Mouse (Mus musculus): ENCODE measurements around the gene Mbtd1. TPM values are rescaled to one million over a fixed set of nuclear protein-coding genes. Genes with fewer than 3 reads are reported as not detected.

The Mbtd1 gene
- polyA plus RNA-seq (2014; fragmentation: Illumina TruSeq; extraction: RNeasy Lipid Tissue Mini Kit (QIAGEN cat#74804); ENCODE audit: low read depth, low replicate concordance), result 226 TPM

GRCm38 (mm10) chr11:93885572-93886410 is at the start of gene Mbtd1, which contains the start of gene Utp18:
Gene Mbtd1 (plus strand): TSS chr11:93885852.
Gene Utp18 (minus strand): TSS chr11:93885766.

GRCm38 (mm10) chr11:93956159-93956558 is 70.5 kb downstream of the Mbtd1 start, which contains the start of gene Nme2:
Gene Nme2 (minus strand): TSS chr11:93956259.

GRCm38 (mm10) chr11:93968005-93968847 is 82.6 kb downstream of the Mbtd1 start, which contains the start of the genes Gm20390 and Nme1:
Gene Gm20390 (minus strand): TSS chr11:93968293.
Gene Nme1 (minus strand): TSS chr11:93968521.

GRCm38 (mm10) chr11:93995720-93996305 is 110.2 kb downstream of the Mbtd1 start, which contains the start of gene Spag9:
Gene Spag9 (plus strand): TSS chr11:93996091.

Other genes starting within 250 kb of the Mbtd1 start
- 130 TPM for gene Utp18, start 86 bp upstream of the Mbtd1 start, polyA plus RNA-seq (2014; fragmentation: Illumina TruSeq; extraction: RNeasy Lipid Tissue Mini Kit (QIAGEN cat#74804); ENCODE audit: low read depth, low replicate concordance)
- 29.8 TPM for gene Nme2, start 70.4 kb downstream of the Mbtd1 start, polyA plus RNA-seq (2014; fragmentation: Illumina TruSeq; extraction: RNeasy Lipid Tissue Mini Kit (QIAGEN cat#74804); ENCODE audit: low read depth, low replicate concordance)
- not detected for gene Gm20390, start 82.4 kb downstream of the Mbtd1 start, polyA plus RNA-seq (2014; fragmentation: Illumina TruSeq; extraction: RNeasy Lipid Tissue Mini Kit (QIAGEN cat#74804); ENCODE audit: low read depth, low replicate concordance)
- 3.8 TPM for gene Nme1, start 82.7 kb downstream of the Mbtd1 start, polyA plus RNA-seq (2014; fragmentation: Illumina TruSeq; extraction: RNeasy Lipid Tissue Mini Kit (QIAGEN cat#74804); ENCODE audit: low read depth, low replicate concordance)
- gene Spag9, start 110.2 kb downstream of the Mbtd1 start, polyA plus RNA-seq (2014; fragmentation: Illumina TruSeq; extraction: RNeasy Lipid Tissue Mini Kit (QIAGEN cat#74804); ENCODE audit: low read depth, low replicate concordance), result 86.8 TPM

All from testis, adult 10 weeks (tissue).